Comparison of ENCODE assay signal across 8 mouse cellular contexts in the genomic region with DNA sequence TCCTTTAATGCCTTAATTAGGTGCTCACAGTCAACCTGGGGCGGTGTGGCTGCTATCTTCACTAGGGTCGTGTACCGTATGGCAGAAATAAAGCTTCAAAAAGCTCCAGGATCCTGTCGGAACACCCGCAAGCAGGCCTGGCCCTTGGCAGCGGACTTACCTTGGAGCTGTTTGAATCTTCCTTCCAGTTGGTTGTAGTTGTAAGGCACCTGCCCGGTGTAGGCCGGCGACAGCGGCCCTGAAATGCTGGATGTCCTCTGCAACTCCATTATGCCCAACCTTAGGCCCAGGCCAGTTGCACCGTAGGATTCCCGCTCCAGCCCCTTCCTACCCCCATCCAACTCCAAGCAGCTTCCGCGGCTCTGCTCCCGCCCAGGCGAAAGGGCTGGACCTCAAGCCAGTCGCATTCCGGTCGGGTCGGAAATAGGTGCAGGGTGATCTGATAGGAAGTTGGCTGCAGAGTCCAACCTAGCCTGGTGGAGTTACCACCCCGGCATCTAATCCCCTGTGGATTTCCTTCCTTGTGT.
DNase-seq lines count a peak whose midpoint lies in the region; ATAC-seq lines count a peak whose summit lies in the region.

No protein-coding gene starts in this region.

- peaks cover 24% of the 10 kb centered on the region for H3K4me1 ChIP-seq in embryonic facial prominence, embryonic 13.5 days
- H3K4me1 ChIP-seq in heart, embryonic 16.5 days (ENCODE audit: control insufficient read depth, insufficient read depth, low read length), result peaks cover 47% of the 10 kb centered on the region
- H3K4me1 ChIP-seq in limb, embryonic 12.5 days (replicated peaks), result peaks cover 25% of the 10 kb centered on the region
- H3K4me1 ChIP-seq in midbrain, embryonic 11.5 days (ENCODE audit: control insufficient read depth, insufficient read depth, low read length), result peaks cover 6% of the 10 kb centered on the region

- no peaks in the 10 kb centered on the region for H3K27me3 ChIP-seq in embryonic facial prominence, embryonic 13.5 days
- H3K27me3 ChIP-seq in heart, embryonic 16.5 days (ENCODE audit: control insufficient read depth, insufficient read depth, low read length), result no peaks in the 10 kb centered on the region
- H3K27me3 ChIP-seq in limb, embryonic 12.5 days, result no peaks in the 10 kb centered on the region
- no peaks in the 10 kb centered on the region for H3K27me3 ChIP-seq in midbrain, embryonic 11.5 days (ENCODE audit: control insufficient read depth, insufficient read depth, low read length)

- no peaks in the 10 kb centered on the region for H3K9me3 ChIP-seq in embryonic facial prominence, embryonic 13.5 days
- H3K9me3 ChIP-seq in heart, embryonic 16.5 days (replicated peaks; ENCODE audit: control insufficient read depth, low read length), result no peaks in the 10 kb centered on the region
- no peaks in the 10 kb centered on the region for H3K9me3 ChIP-seq in limb, embryonic 12.5 days
- H3K9me3 ChIP-seq in midbrain, embryonic 11.5 days (ENCODE audit: control insufficient read depth, low read length), result no peaks in the 10 kb centered on the region

- peak overlapping the region; percentile 83 for H3K4me2 ChIP-seq in embryonic facial prominence, embryonic 13.5 days
- H3K4me2 ChIP-seq in heart, embryonic 16.5 days (ENCODE audit: low read depth, low read length), result peak overlapping the region; percentile 86
- H3K4me2 ChIP-seq in limb, embryonic 12.5 days, result peak overlapping the region; percentile 86
- peak overlapping the region; percentile 72 for H3K4me2 ChIP-seq in midbrain, embryonic 11.5 days

- H3K4me3 ChIP-seq in embryonic facial prominence, embryonic 13.5 days, result peak overlapping the region; percentile 53
- H3K4me3 ChIP-seq in heart, embryonic 16.5 days (ENCODE audit: low read length), result peak overlapping the region; percentile 59
- peak overlapping the region; percentile 53 for H3K4me3 ChIP-seq in limb, embryonic 12.5 days (replicated peaks)
- H3K4me3 ChIP-seq in midbrain, embryonic 11.5 days (ENCODE audit: low read depth, low read length), result peak overlapping the region; percentile 42

- ATAC-seq in embryonic facial prominence, embryonic 13.5 days (ENCODE audit: insufficient number of reproducible peaks, insufficient read depth, low FRiP score, low TSS enrichment, low read depth), result peak; percentile 18; the same call in 1 of the 2 replicates
- ATAC-seq in heart, embryonic 16.5 days (replicated peaks; ENCODE audit: extremely low read depth, insufficient read depth, low FRiP score), result peak; percentile 63
- ATAC-seq in limb, embryonic 12.5 days (ENCODE audit: insufficient number of reproducible peaks, insufficient read depth, low FRiP score, low TSS enrichment, low read depth), result peak; percentile 68
- peak; percentile 78 for ATAC-seq in midbrain, embryonic 11.5 days (ENCODE audit: low FRiP score)

- intact Hi-C loops in left cerebral cortex, postnatal 25 days (cut with DNase I), result no loop called here

- peak overlapping the region; percentile 72 for H3K9ac ChIP-seq in embryonic facial prominence, embryonic 13.5 days
- peak overlapping the region; percentile 76 for H3K9ac ChIP-seq in heart, embryonic 16.5 days (ENCODE audit: low read length)
- peak overlapping the region; percentile 59 for H3K9ac ChIP-seq in limb, embryonic 12.5 days (replicated peaks)
- H3K9ac ChIP-seq in midbrain, embryonic 11.5 days (ENCODE audit: low read length), result peak overlapping the region; percentile 65

- H3K27ac ChIP-seq in embryonic facial prominence, embryonic 13.5 days, result peak overlapping the region; percentile 82
- peak overlapping the region; percentile 91 for H3K27ac ChIP-seq in heart, embryonic 16.5 days (ENCODE audit: low read length)
- peak overlapping the region; percentile 91 for H3K27ac ChIP-seq in limb, embryonic 12.5 days
- H3K27ac ChIP-seq in midbrain, embryonic 11.5 days (ENCODE audit: low read depth, low read length), result peak overlapping the region; percentile 45; the same call in 1 of the 2 replicates

- H3K36me3 ChIP-seq in embryonic facial prominence, embryonic 13.5 days, result peaks cover 6% of the 10 kb centered on the region
- peaks cover 7% of the 10 kb centered on the region for H3K36me3 ChIP-seq in heart, embryonic 16.5 days (ENCODE audit: control insufficient read depth, insufficient read depth)
- peaks cover 11% of the 10 kb centered on the region for H3K36me3 ChIP-seq in limb, embryonic 12.5 days
- no peaks in the 10 kb centered on the region for H3K36me3 ChIP-seq in midbrain, embryonic 11.5 days (ENCODE audit: control insufficient read depth, insufficient read depth, low read length)

- DNase-seq in CD4-positive, CD25-positive, alpha-beta regulatory T cell, adult 2 months (ENCODE audit: low read depth, low spot score), result peak; percentile 54
- peak; percentile 48 for DNase-seq in adrenal gland, adult 8-10 months
- DNase-seq in midbrain, embryonic 11.5 days (ENCODE audit: low spot score, missing footprints), result peak; percentile 90
- DNase-seq in spleen, postnatal 4 days (ENCODE audit: low spot score in 2 of 2), result peak; percentile 33 to 74
- no peak for DNase-seq in left cerebral cortex, postnatal 25 days (ENCODE audit: low spot score in 2 of 2)

- WGBS in embryonic facial prominence, embryonic 13.5 days, result 3% methylated on average over 21 of the region's 21 CpGs
- 5% methylated on average over 21 of the region's 21 CpGs for WGBS in heart, embryonic 16.5 days
- under 1% methylated on average over 21 of the region's 21 CpGs for WGBS in limb, embryonic 12.5 days
- 3% methylated on average over 21 of the region's 21 CpGs for WGBS in midbrain, embryonic 11.5 days

Comparison
In these comparisons a context has a peak if more than half of its experiments do, and no peak if none do; other contexts are left out.
1. DNase-seq: peak in CD4-positive, CD25-positive, alpha-beta regulatory T cell, adult 2 months (single experiment), adrenal gland, adult 8-10 months (single experiment), midbrain, embryonic 11.5 days (single experiment) and spleen, postnatal 4 days (2 of 2); none in left cerebral cortex, postnatal 25 days (0 of 2).
2. ATAC-seq: peak in every context shown above with its lines; median percentile 78 in midbrain, embryonic 11.5 days; 68 in limb, embryonic 12.5 days; 63 in heart, embryonic 16.5 days; 18 in embryonic facial prominence, embryonic 13.5 days.
3. Peak in every context shown above with its lines, with median percentiles within 50 percentile points of each other: H3K27ac ChIP-seq, H3K4me2 ChIP-seq, H3K4me3 ChIP-seq and H3K9ac ChIP-seq.